ENCODE assay signal across 9 mouse cellular contexts in genomic region chr4:155320281-155321244, GRCm38 (mm10). TPM values are rescaled to one million over a fixed set of nuclear protein-coding genes. Genes with fewer than 3 reads are reported as not detected.
DNase-seq lines count a peak whose midpoint lies in the region; ATAC-seq and TF ChIP-seq lines count a peak whose summit lies in the region.
"Had no signal": no experiment of that assay in that cellular context is flagged by ENCODE, and none has a peak within 500 bp of the region (broad histone marks: within the 10 kb centered on the region; RNA-seq: fewer than 3 reads in every experiment).

No protein-coding gene starts in this region.

- TF ChIP-seq CTCF in liver, embryonic 14.5 days (IDR thresholded peaks at IDR 0.05; ENCODE audit: low read depth): peak; percentile 79

- H3K27me3 ChIP-seq in hindbrain, embryonic 13.5 days: no peaks in the 10 kb centered on the region
- H3K27me3 ChIP-seq in liver, embryonic 14.5 days (ENCODE audit: control insufficient read depth, insufficient read depth, low read length): no peaks in the 10 kb centered on the region
- H3K27me3 ChIP-seq in neural tube, embryonic 14.5 days (ENCODE audit: control insufficient read depth, insufficient read depth, low read length): no peaks in the 10 kb centered on the region

- no peaks in the 10 kb centered on the region for H3K36me3 ChIP-seq in hindbrain, embryonic 13.5 days
- no peaks in the 10 kb centered on the region for H3K36me3 ChIP-seq in liver, embryonic 14.5 days (replicated peaks; ENCODE audit: control insufficient read depth, insufficient read depth, low read depth)
- H3K36me3 ChIP-seq in neural tube, embryonic 14.5 days (ENCODE audit: control insufficient read depth, insufficient read depth, low read length): no peaks in the 10 kb centered on the region
- H3K36me3 ChIP-seq: heart, embryonic 13.5 days had no signal

- peak overlapping the region; percentile 84 for H3K27ac ChIP-seq in hindbrain, embryonic 13.5 days
- H3K27ac ChIP-seq in liver, embryonic 14.5 days: no peak overlapping the region
- peak overlapping the region; percentile 62 for H3K27ac ChIP-seq in neural tube, embryonic 14.5 days (ENCODE audit: low read depth, low read length)
- H3K27ac ChIP-seq: heart, embryonic 13.5 days had no signal

- 56% methylated on average over 15 of the region's 15 CpGs for WGBS in hindbrain, embryonic 13.5 days
- WGBS in liver, embryonic 14.5 days (ENCODE audit: insufficient replicate concordance): 44% methylated on average over 15 of the region's 15 CpGs
- 55% methylated on average over 15 of the region's 15 CpGs for WGBS in neural tube, embryonic 14.5 days

- TF ChIP-seq EP300 in liver, embryonic 14.5 days (IDR thresholded peaks at IDR 0.05; ENCODE audit: low read depth): no peak

- no peak overlapping the region for H3K4me3 ChIP-seq in hindbrain, embryonic 13.5 days
- H3K4me3 ChIP-seq in liver, embryonic 14.5 days (ENCODE audit: insufficient read depth in 1 of 2, low read depth in 2 of 2, low read length in 2 of 2): no peak overlapping the region
- no peak overlapping the region for H3K4me3 ChIP-seq in neural tube, embryonic 14.5 days (ENCODE audit: low read depth, low read length)
- H3K4me3 ChIP-seq: heart, embryonic 13.5 days had no signal

- ATAC-seq in hindbrain, embryonic 13.5 days (ENCODE audit: low FRiP score): peak; percentile 79
- ATAC-seq in liver, embryonic 14.5 days (ENCODE audit: insufficient read depth): no peak
- peak; percentile 90 for ATAC-seq in neural tube, embryonic 14.5 days (ENCODE audit: low read depth)

- no peaks in the 10 kb centered on the region for H3K9me3 ChIP-seq in hindbrain, embryonic 13.5 days
- H3K9me3 ChIP-seq in liver, embryonic 14.5 days (ENCODE audit: control insufficient read depth, low read length): no peaks in the 10 kb centered on the region
- H3K9me3 ChIP-seq in neural tube, embryonic 14.5 days (ENCODE audit: control insufficient read depth, low read length): no peaks in the 10 kb centered on the region
- H3K9me3 ChIP-seq: heart, embryonic 13.5 days had no signal

- H3K9ac ChIP-seq in hindbrain, embryonic 13.5 days: peak overlapping the region; percentile 71
- H3K9ac ChIP-seq in liver, embryonic 14.5 days (replicated peaks): no peak overlapping the region
- no peak overlapping the region for H3K9ac ChIP-seq in neural tube, embryonic 14.5 days (replicated peaks; ENCODE audit: low read depth, low read length)
- H3K9ac ChIP-seq: heart, embryonic 13.5 days had no signal

- peak; percentile 55 to 61 for DNase-seq in left cerebral cortex, postnatal 10 days (ENCODE audit: extremely low spot score in 1 of 2, low spot score in 2 of 2)
- no peak for DNase-seq in left cerebral cortex, adult 8-10 months (ENCODE audit: low spot score in 2 of 2)
- DNase-seq in ZHBTc4 (ENCODE audit: low read depth, low spot score): peak; percentile 88
- DNase-seq in embryo, embryonic 10.5 days (ENCODE audit: low spot score): peak; percentile 90
- peak in 1 of 3 experiments; percentile 11 for DNase-seq in liver, embryonic 14.5 days (ENCODE audit: low read depth in 3 of 3, low spot score in 3 of 3)
- DNase-seq in frontal cortex, postnatal 14 days (ENCODE audit: low spot score in 2 of 2): no peak

- intact Hi-C loops in left cerebral cortex, postnatal 10 days (cut with DNase I): no loop called here

- peaks cover 27% of the 10 kb centered on the region for H3K4me1 ChIP-seq in hindbrain, embryonic 13.5 days (replicated peaks)
- no peaks in the 10 kb centered on the region; a peak in 1 of 4 replicates for H3K4me1 ChIP-seq in liver, embryonic 14.5 days (replicated peaks; ENCODE audit: control insufficient read depth in 2 of 2, insufficient read depth in 2 of 2, low read length in 1 of 2)
- H3K4me1 ChIP-seq in neural tube, embryonic 14.5 days (ENCODE audit: control insufficient read depth, insufficient read depth, low read length): no peaks in the 10 kb centered on the region
- H3K4me1 ChIP-seq: heart, embryonic 13.5 days had no signal

- H3K4me2 ChIP-seq in hindbrain, embryonic 13.5 days: peak overlapping the region; percentile 32
- no peak overlapping the region for H3K4me2 ChIP-seq in liver, embryonic 14.5 days (ENCODE audit: low read depth)
- H3K4me2 ChIP-seq in neural tube, embryonic 14.5 days (ENCODE audit: low read depth, low read length): no peak overlapping the region
- H3K4me2 ChIP-seq: heart, embryonic 13.5 days had no signal

RNA-seq across cellular contexts. Expression of gene Prkcz, which starts 40.6 kb away (rescaled TPM):
- total RNA-seq in left cerebral cortex, postnatal 10 days (2021): 100 to 1,000 TPM; 174 to 187 TPM
- total RNA-seq in left cerebral cortex, adult 8-10 months (2022): 100 to 1,000 TPM; 199 to 230 (median 214) TPM
- polyA plus RNA-seq in hindbrain, embryonic 13.5 days (2015; fragmentation: Nextera tagmentation; extraction: Ambion mirVana): 63.3 and 69.2 TPM in 2 replicates
- 0.71 and 0.99 TPM in 2 replicates for polyA plus RNA-seq in liver, embryonic 14.5 days (2012; rRNA removed)
- polyA plus RNA-seq in liver, embryonic 14.5 days (2014; fragmentation: Nextera tagmentation; extraction: Ambion mirVana): 1.3 and 1.7 TPM in 2 replicates
- 82.1 and 83.1 TPM in 2 replicates for polyA plus RNA-seq in neural tube, embryonic 14.5 days (2014; fragmentation: Nextera tagmentation; extraction: Ambion mirVana)

Comparison
In these comparisons a context has a peak if more than half of its experiments do, and no peak if none do; other contexts are left out.
1. DNase-seq: peak in left cerebral cortex, postnatal 10 days (2 of 2), ZHBTc4 (single experiment) and embryo, embryonic 10.5 days (single experiment); none in left cerebral cortex, adult 8-10 months (0 of 2) and frontal cortex, postnatal 14 days (0 of 2).
2. RNA of gene Prkcz, which starts 40.6 kb away (polyA plus RNA-seq): 82.1 to 83.1 TPM in neural tube, embryonic 14.5 days and 63.3 to 69.2 TPM in hindbrain, embryonic 13.5 days; 0.71 to 1.7 TPM in liver, embryonic 14.5 days; every median in the first group is over 10 times any median in the second.